Mouse (Mus musculus) embryonic facial prominence, embryonic 12.5 days (tissue): Measurements from ENCODE around the gene Snx25. TPM values are rescaled to one million over a fixed set of nuclear protein-coding genes. Genes with fewer than 3 reads are reported as not detected.

ENCODE experiments used
- ATAC-seq: fragments of 200-750 bp; cut with Nextera tagmentation; 2 replicates; pipeline ENCODE4 v1.8.0; 2017; ENCODE audit not compliant: insufficient number of reproducible peaks, insufficient read depth, low FRiP score, low TSS enrichment
- H3K27ac ChIP-seq: fragments of 300-500 bp; sonication (generic); 2 replicates; pipeline ENCODE4 v1.5.1; 2016; ENCODE audit warnings: mild to moderate bottlenecking
- H3K27me3 ChIP-seq: fragments of 300-500 bp; sonication (generic); 2 replicates; pipeline ENCODE4 v1.6.1; 2016; ENCODE audit warnings: mild to moderate bottlenecking, moderate library complexity
- H3K36me3 ChIP-seq: fragments of 300-500 bp; sonication (generic); 2 replicates; pipeline ENCODE4 v1.6.1; 2016; ENCODE audit warnings: mild to moderate bottlenecking
- H3K4me1 ChIP-seq: fragments of 300-500 bp; sonication (generic); 2 replicates; pipeline ENCODE4 v1.6.1; 2016
- H3K4me2 ChIP-seq: fragments of 300-500 bp; sonication (generic); replicated peaks from 2 replicates; pipeline ENCODE4 v1.6.1; 2016; ENCODE audit warnings: mild to moderate bottlenecking, moderate library complexity
- H3K4me3 ChIP-seq: fragments of 300-500 bp; sonication (generic); 2 replicates; pipeline ENCODE4 v1.5.1; 2016; ENCODE audit warnings: mild to moderate bottlenecking
- H3K9ac ChIP-seq: fragments of 300-500 bp; sonication (generic); 2 replicates; pipeline ENCODE4 v1.6.1; 2016; ENCODE audit warnings: mild to moderate bottlenecking, moderate library complexity
- H3K9me3 ChIP-seq: fragments of 300-500 bp; sonication (generic); 2 replicates; pipeline ENCODE4 v1.6.1; 2016; ENCODE audit warnings: mild to moderate bottlenecking, moderate library complexity
- WGBS: fragments of 180-500 bp; shearing (Covaris S2); methylation state at CpG from one replicate; pipeline ENCODE4 v1.1.7; 2016; 5-methylcytosine and 5-hydroxymethylcytosine counted together
- polyA plus RNA-seq: library from polyadenylated mRNA; unstranded; fragments of >200 nt; fragmentation: Nextera tagmentation; extraction: Ambion mirVana; gene quantifications from 2 replicates; pipeline ENCODE4 v1.2.1, GENCODE M21; 2016

Gene Snx25
- polyA plus RNA-seq, 1 experiment from 2014 or later: 6.6 TPM

DNA sequence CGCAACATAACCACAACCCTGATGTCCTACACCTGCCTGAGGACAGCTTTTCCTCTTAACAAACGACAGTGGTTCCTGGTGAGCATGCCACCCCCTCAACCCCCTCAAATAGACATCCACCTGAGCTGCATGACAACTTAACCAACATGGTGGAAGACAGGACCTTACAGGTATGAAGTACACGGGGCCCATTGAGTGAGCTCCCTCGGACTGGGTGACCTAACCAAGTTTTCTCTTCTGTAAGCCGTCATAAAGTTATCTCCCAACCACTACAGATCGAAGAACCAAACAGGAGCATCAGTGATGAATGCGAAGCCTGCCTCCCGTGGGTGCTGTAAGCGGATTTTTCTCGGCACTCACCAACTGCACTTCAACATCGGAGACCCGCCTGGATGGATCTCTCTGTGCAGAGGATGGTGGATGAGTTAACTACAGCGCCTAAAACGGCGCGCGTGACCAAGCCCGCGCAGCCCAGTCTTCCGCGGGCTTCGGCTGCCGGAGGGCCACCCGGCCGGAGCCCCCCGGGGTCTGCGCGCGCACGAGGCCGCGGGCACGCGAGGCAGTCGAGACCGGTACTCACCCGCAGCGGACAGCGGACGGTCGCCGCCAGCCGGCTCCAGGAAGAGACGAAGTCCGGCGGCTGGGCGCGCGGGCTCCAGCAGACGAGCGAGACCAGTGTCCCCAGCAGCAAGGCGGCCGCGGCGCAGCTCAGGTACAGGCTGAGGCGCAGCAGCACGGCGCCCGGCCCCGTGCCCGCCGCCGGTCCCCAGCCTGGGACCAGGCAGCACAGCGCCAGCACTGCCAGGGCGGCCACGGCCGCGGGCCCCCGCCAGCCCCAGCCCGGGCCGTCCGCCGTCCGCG is 527 bp downstream of the Snx25 start, which contains the start of gene Cfap97:
Cfap97 (plus strand) TSS at position 570 of the 861 bp plus-strand sequence.
- Histone ChIP-seq H3K9ac (peak within 1 kb of the TSS; percentile 87), H3K4me1 (peaks cover 9% of the 10 kb centered on the region), H3K4me2 (peak within 1 kb of the TSS; percentile 91), H3K9me3 (no peaks in the 10 kb centered on the region), H3K4me3 (peak within 1 kb of the TSS; percentile 80), H3K27me3 (0 out of 2 replicates have a peak, but pooled peaks cover 4% of the 10 kb centered on the region), H3K36me3 (no peaks in the 10 kb centered on the region), H3K27ac (no peak within 1 kb of the TSS; the same call in 1 of the 2 replicates)
- WGBS: 1% methylated on average over 58 of the region's 75 CpGs
- peak; percentile 76 for ATAC-seq

DNA sequence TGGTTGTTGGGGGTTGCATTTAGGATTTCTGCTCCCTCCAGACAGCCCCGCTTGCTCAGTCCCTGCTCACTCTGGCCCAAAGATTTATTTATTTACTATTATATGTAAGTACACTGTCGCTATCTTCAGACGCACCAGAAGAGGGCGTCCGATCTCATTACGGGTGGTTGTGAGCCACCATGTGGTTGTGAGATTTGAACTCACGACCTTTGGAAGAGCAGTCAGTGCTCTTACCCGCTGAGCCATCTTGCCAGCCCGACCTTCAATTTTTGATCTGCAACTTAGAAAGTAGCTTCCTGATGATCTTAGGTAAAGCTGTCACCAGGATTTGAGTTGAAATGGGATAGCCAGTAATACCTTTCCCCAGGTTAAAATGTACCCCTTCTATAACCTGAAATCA is 2.2 kb downstream of the Snx25 start:
- ATAC-seq: no peak
- H3K9me3 ChIP-seq: no peaks in the 10 kb centered on the region
- WGBS: 73% methylated on average over 9 of the region's 9 CpGs
- H3K27me3 ChIP-seq: 0 out of 2 replicates have a peak, but pooled peaks cover 4% of the 10 kb centered on the region
- no peaks in the 10 kb centered on the region for H3K36me3 ChIP-seq
- no peak overlapping the region for H3K4me2 ChIP-seq
- H3K9ac ChIP-seq: no peak overlapping the region
- no peak overlapping the region for H3K27ac ChIP-seq
- H3K4me3 ChIP-seq: no peak overlapping the region
- H3K4me1 ChIP-seq: peaks cover 9% of the 10 kb centered on the region

DNA sequence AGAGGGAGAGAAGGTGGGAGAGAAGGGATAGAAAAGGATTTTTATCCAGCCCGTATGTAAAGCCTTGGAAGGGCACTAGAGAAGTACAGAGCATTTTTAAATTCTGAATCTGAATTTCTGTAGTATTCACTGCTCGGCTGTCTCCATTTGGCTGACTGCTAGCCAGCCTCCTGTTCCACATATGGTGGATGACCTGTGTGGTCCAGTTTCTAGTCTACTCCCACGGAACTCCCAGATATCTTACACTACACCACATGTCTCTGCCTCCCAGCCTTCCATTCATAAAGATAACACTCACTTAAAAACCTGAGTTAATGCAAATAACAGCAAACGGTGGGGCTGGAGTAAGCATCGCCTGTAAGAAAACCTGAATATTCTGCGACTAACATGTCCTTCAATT is 2.7 kb downstream of the Snx25 start:
- WGBS: 63% methylated on average over 6 of the region's 6 CpGs
- Histone ChIP-seq H3K4me2 (no peak overlapping the region), H3K36me3 (no peaks in the 10 kb centered on the region), H3K27me3 (0 out of 2 replicates have a peak, but pooled peaks cover 2% of the 10 kb centered on the region), H3K9me3 (no peaks in the 10 kb centered on the region), H3K4me3 (no peak overlapping the region), H3K9ac (no peak overlapping the region), H3K4me1 (peaks cover 9% of the 10 kb centered on the region), H3K27ac (no peak overlapping the region)
- no peak for ATAC-seq

DNA sequence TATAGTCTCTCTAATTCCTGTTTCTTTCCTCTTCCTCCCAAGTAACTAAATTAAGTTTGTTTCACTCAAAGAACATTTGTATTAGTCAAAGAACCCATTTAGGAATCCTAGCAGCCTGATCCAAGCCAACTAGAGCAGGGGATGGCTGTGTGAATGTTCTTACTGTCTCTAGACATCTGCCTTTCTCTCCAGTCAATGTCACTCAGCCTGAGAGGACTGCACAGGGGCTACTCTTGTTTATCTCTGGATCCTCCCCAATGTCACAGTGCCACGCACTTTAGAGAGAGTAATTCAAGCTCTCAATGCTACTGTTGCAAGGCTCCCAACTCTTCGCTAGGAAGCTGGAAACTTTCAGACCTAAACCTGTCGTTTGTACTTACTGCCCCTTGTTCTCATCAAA is 5.8 kb downstream of the Snx25 start:
- no peak overlapping the region for H3K27ac ChIP-seq
- H3K4me3 ChIP-seq: no peak overlapping the region
- 19% methylated on average over 3 of the region's 3 CpGs for whole genome bisulfite sequencing
- no peak for ATAC-seq
- H3K27me3 ChIP-seq: no peaks in the 10 kb centered on the region
- H3K9me3 ChIP-seq: no peaks in the 10 kb centered on the region
- no peaks in the 10 kb centered on the region for H3K36me3 ChIP-seq
- no peak overlapping the region for H3K4me2 ChIP-seq
- no peak overlapping the region for H3K9ac ChIP-seq
- peaks cover 12% of the 10 kb centered on the region for H3K4me1 ChIP-seq

DNA sequence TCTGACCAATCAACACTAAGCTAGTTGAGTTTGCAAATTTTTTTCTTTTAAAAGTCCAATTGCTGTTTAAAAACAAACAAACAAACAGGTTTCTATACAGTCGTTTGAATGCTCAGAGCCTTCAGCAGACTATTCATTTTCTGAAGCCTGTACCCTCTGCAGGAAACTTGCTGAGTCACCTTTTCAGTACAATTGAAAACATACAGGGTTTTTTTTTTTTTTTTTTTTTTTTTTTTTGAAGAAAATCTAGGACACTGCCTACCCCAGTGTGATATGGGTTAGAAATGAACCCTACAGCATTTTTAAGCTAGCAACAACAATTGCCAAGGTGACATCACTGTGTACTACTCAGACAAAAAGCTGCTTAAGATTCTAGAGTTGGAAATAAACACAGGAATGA is 8.0 kb downstream of the Snx25 start:
- Histone ChIP-seq H3K9me3 (no peaks in the 10 kb centered on the region), H3K36me3 (no peaks in the 10 kb centered on the region), H3K4me1 (peaks cover 6% of the 10 kb centered on the region; the same call in 1 of the 2 replicates), H3K4me3 (no peak overlapping the region), H3K27me3 (no peaks in the 10 kb centered on the region), H3K27ac (no peak overlapping the region), H3K4me2 (no peak overlapping the region), H3K9ac (no peak overlapping the region)
- no peak for ATAC-seq
- 40% methylated on average over 1 of the region's 1 CpGs for WGBS

DNA sequence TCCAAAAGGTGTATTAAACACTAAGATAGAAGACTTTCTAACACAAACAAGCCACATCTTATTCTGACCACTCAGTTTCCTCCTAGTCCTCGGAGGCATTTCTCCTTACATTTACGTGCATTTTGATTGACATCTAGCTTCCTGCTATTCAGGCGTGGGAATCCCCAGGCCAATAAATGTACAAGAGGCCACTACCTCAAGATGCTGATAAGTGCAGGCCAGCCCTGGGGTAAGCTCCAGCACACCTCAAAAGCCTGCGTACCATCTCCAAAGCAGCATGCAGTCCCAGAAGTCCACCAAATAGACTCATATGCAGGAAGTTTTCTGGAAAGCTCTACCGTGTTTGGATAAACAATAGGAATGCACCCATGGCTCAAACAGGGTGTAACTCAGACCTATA is 8.5 kb downstream of the Snx25 start:
- Histone ChIP-seq H3K27me3 (no peaks in the 10 kb centered on the region), H3K27ac (no peak overlapping the region), H3K4me2 (0 out of 2 replicates have a peak overlapping the region, but pooled peaks have one; percentile 9), H3K9ac (no peak overlapping the region), H3K9me3 (no peaks in the 10 kb centered on the region), H3K4me3 (no peak overlapping the region), H3K4me1 (peaks cover 6% of the 10 kb centered on the region; the same call in 1 of the 2 replicates), H3K36me3 (no peaks in the 10 kb centered on the region)
- WGBS: 52% methylated on average over 5 of the region's 5 CpGs
- no peak for ATAC-seq

DNA sequence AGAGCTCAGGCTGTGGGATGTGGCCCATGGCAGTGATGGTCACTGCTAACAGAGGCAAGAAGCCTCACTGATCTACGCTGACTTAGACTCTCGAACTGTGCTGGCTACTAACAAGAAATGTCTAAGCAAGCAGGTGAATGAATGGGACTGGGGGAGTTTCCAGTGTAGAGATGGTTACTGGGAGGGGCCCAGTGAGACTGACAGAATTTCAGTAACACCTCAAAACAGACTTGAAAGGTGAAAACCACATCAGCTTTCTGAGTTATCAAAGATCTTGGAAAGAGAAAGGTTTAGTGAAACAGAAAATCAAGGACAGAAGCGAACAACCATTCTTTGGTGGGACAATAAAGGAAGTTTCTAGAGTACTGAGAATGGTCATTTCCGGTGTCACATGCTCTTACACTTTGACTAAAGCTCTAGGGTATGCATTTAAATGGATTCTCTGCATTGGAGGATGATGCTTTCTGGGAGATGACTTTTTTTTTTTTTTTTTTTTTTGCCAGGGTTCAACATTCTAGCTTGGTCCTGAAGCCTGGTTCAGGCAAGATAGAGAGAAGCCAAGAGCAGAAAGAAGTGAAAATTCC is 9.4 kb downstream of the Snx25 start:
- peaks cover 6% of the 10 kb centered on the region; the same call in 1 of the 2 replicates for H3K4me1 ChIP-seq
- no peak overlapping the region for H3K4me2 ChIP-seq
- H3K9me3 ChIP-seq: no peaks in the 10 kb centered on the region
- ATAC-seq: no peak
- 88% methylated on average over 4 of the region's 4 CpGs for WGBS
- no peak overlapping the region for H3K9ac ChIP-seq
- H3K27ac ChIP-seq: no peak overlapping the region
- H3K36me3 ChIP-seq: no peaks in the 10 kb centered on the region
- no peaks in the 10 kb centered on the region for H3K27me3 ChIP-seq
- no peak overlapping the region for H3K4me3 ChIP-seq

DNA sequence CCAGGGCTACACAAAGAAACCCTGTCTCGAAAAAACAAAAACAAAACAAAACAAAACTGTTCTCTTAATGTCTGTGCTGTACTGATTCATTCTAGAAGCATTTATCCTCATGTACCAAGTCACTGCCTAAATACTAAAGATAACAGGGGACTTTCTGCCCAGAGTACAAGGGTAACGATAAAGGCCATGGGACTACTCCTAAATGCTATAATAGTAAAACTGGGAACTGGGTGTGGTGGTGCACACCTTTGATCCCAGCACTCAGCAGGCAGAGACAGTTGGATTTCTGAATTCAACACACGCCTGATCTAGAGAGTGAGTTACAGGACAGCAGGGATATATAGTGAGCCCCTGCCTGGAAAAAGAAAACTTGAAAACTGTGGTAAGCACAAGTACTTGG is 10.3 kb downstream of the Snx25 start:
- no peak overlapping the region for H3K4me3 ChIP-seq
- no peaks in the 10 kb centered on the region for H3K36me3 ChIP-seq
- no peaks in the 10 kb centered on the region for H3K27me3 ChIP-seq
- H3K4me2 ChIP-seq: no peak overlapping the region
- no peaks in the 10 kb centered on the region for H3K9me3 ChIP-seq
- ATAC-seq: no peak
- 90% methylated on average over 3 of the region's 3 CpGs for WGBS
- H3K27ac ChIP-seq: no peak overlapping the region
- H3K4me1 ChIP-seq: peaks cover 3% of the 10 kb centered on the region; the same call in 1 of the 2 replicates
- no peak overlapping the region for H3K9ac ChIP-seq

DNA sequence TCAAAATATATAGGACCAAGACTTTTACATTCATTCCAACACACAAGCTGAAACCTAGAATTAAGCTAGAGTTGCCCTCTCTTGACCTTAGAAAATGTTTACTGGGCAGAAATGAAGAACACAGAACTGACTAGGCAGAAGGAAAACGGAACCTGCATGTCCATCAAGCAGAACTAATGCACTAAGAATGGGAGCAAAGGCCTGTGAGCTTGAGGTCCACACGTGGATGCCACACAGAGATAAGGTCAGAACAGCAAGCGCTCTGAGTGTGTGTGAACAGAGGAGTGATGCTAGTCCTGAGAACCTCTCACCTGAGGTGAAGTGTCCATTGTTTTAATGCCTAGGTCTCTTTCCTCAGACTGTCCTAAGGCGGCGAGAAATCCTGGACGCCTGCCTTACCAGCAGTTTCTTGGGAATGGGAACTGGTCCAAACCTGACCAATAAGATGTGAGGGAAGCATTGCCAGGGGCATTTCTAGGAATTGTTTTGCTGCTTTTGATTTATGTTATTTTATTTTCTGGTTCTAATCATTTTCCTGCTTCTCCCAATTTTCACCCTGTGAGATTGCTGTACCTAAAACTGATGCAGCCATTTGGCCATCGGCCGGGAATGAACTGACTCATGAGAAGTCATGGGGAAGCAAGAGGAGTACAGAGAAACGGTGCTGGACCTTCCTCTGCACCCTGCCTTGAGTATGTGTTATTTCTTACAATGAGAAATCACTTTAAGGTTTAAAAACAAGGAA is 11.4 kb downstream of the Snx25 start:
- no peaks in the 10 kb centered on the region for H3K36me3 ChIP-seq
- WGBS: 79% methylated on average over 9 of the region's 9 CpGs
- H3K4me3 ChIP-seq: no peak overlapping the region

DNA sequence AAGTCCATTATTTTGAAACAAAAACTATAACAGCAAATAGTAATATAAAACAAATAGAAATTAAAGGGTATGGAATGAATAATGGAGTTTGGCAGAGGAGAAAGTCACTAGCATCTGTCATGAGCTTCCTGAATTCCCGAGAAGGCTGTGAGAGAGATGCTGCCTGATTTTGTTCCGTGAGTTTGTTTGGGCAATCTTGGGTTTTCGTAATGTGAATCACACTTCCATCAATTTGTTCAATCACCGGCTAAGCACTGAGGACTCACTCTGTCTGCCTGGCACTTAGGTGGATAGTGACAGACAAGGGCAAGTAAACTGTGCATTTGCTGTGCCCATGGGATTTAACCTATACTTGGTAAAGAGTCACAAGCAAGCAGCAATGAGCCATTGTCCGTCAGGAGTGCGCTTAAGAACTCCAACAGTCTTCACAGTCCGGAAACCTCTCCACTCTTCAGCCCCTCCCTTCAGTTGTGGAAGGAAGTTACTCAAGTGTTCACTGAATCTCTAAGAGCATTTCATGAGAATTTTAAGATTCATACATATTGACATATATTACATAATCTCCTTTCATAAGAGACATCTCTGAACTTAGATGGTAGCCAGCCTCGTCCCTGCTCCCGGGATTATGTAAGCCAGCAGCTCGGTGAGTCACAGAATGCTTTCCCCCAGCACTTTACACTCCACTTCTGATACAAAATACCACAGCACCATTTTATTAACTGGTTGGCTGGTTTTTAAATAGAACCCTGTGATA is 13.9 kb downstream of the Snx25 start:
- no peak for ATAC-seq
- Histone ChIP-seq H3K4me1 (peaks cover under 1% of the 10 kb centered on the region; the same call in 1 of the 2 replicates), H3K27ac (no peak overlapping the region), H3K9me3 (no peaks in the 10 kb centered on the region), H3K4me2 (no peak overlapping the region), H3K4me3 (no peak overlapping the region), H3K9ac (no peak overlapping the region), H3K36me3 (no peaks in the 10 kb centered on the region), H3K27me3 (no peaks in the 10 kb centered on the region)
- WGBS: 84% methylated on average over 10 of the region's 10 CpGs

More for the DNA sequence above, 11.4 kb downstream of the Snx25 start:
- Histone ChIP-seq H3K27ac (no peak overlapping the region), H3K9ac (no peak overlapping the region), H3K9me3 (no peaks in the 10 kb centered on the region), H3K4me1 (peaks cover 3% of the 10 kb centered on the region; the same call in 1 of the 2 replicates), H3K27me3 (no peaks in the 10 kb centered on the region), H3K4me2 (no peak overlapping the region)
- no peak for ATAC-seq

DNA sequence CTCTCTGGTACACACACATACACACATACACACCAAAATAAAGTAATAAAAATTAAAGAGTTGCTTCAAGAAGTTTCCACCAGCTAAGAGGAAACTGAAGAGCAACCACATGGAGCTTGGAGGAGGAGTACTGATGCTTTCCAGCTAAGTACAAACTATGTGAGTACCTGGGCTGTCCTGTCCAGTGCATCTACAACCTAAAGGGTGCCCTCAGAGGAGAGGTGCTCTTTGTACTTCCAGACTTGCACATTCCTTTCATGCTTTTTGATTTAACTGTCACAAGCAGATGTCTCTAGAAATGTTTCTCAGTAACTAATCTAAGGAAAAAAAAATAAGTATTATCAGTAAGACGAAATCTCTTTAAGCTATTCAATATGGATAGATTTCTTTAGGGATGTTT is 14.6 kb downstream of the Snx25 start:
- Histone ChIP-seq H3K9ac (no peak overlapping the region), H3K9me3 (no peaks in the 10 kb centered on the region), H3K4me1 (no peaks in the 10 kb centered on the region), H3K4me3 (no peak overlapping the region), H3K27me3 (no peaks in the 10 kb centered on the region), H3K36me3 (no peaks in the 10 kb centered on the region), H3K4me2 (no peak overlapping the region), H3K27ac (no peak overlapping the region)
- no peak for ATAC-seq
- 82% methylated on average over 1 of the region's 1 CpGs for WGBS
